Mouse (Mus musculus) MEL (cell line): ENCODE results near the gene Ergic2.

ENCODE experiments used
- CHD1 ChIP-seq: IDR thresholded peaks from 2 replicates; pipeline ENCODE4 v1.6.1; 2012; ENCODE audit warnings: low read depth, mild to moderate bottlenecking, inconsistent platforms, low read length, improper control_type of control experiment
- CTCF ChIP-seq, 3 experiments: IDR thresholded peaks in 2 of 3; conservative IDR thresholded peaks in 1 of 3; 2 replicates each; pipeline ENCODE4 v1.5.1; 2011 to 2012; ENCODE audit warnings: low read length in 3 of 3, low read depth in 2 of 3, mild to moderate bottlenecking in 2 of 3, improper control_type of control experiment in 1 of 3, inconsistent platforms in 1 of 3, mixed read lengths in 1 of 3, moderate library complexity in 1 of 3; ENCODE audit not compliant: control insufficient read depth in 1 of 3, insufficient read depth in 1 of 3, poor library complexity in 1 of 3, severe bottlenecking in 1 of 3
- EP300 ChIP-seq, 2 experiments: IDR thresholded peaks; 2 replicates each; pipeline ENCODE4 v1.6.1; 2011; ENCODE audit warnings: improper control_type of control experiment in 2 of 2, low read length in 2 of 2, low read depth in 1 of 2, mild to moderate bottlenecking in 1 of 2
- HCFC1 ChIP-seq: IDR thresholded peaks from 2 replicates; pipeline ENCODE4 v1.6.1; 2012; ENCODE audit warnings: low read depth, mild to moderate bottlenecking, inconsistent platforms, low read length, improper control_type of control experiment, moderate library complexity
- POLR2AphosphoS2 ChIP-seq: IDR thresholded peaks from 2 replicates; pipeline ENCODE4 v1.6.1; 2011; ENCODE audit warnings: low read length, improper control_type of control experiment
- POLR2AphosphoS5 ChIP-seq: IDR thresholded peaks from 2 replicates; pipeline ENCODE4 v1.6.1; 2012; ENCODE audit warnings: low read depth, borderline replicate concordance, mild to moderate bottlenecking, inconsistent platforms, low read length, moderate library complexity, mixed read lengths

GRCm38 (mm10) chr6:148185694-148186093, 26.5 kb downstream of the Ergic2 start:
- TF ChIP-seq POLR2AphosphoS5 (no peak), EP300 (IDR thresholded peaks at IDR 0.05; ENCODE audit: low read depth in 1 of 2, low read length in 2 of 2) (no peak), POLR2AphosphoS2 (no peak), CHD1 (no peak), HCFC1 (no peak), CTCF (IDR thresholded peaks at IDR 0.05 in 2 of 3, conservative IDR thresholded peaks at IDR 0.05 in 1 of 3; ENCODE audit: control insufficient read depth in 1 of 3, insufficient read depth in 1 of 3, low read depth in 2 of 3, low read length in 3 of 3, poor library complexity in 1 of 3, severe bottlenecking in 1 of 3) (no peak)
